Mouse (Mus musculus) liver, embryonic 14.5 days (tissue): Measurements from ENCODE around the gene Fanci. TPM values are rescaled to one million over a fixed set of nuclear protein-coding genes. Genes with fewer than 3 reads are reported as not detected.

Experiments used
- ATAC-seq: fragments of 200-750 bp; cut with Nextera tagmentation; 2 replicates; pipeline ENCODE4 v1.8.0; 2017; ENCODE audit warnings: moderate number of reproducible peaks, mild to moderate bottlenecking, moderate library complexity; ENCODE audit not compliant: insufficient read depth
- DNase-seq, 3 experiments: peaks; one replicate each; pipeline ENCODE4 v3.0.0-alpha.2; 2012 to 2013; ENCODE audit warnings: low read depth in 3 of 3, low spot score in 3 of 3
- H3K27ac ChIP-seq: fragments of 300-500 bp; sonication (generic); 2 replicates; pipeline ENCODE4 v1.5.1; 2014; ENCODE audit warnings: moderate library complexity, mild to moderate bottlenecking, control low read depth, inconsistent platforms
- H3K27me3 ChIP-seq: fragments of 300-500 bp; sonication (generic); 2 replicates; pipeline ENCODE4 v1.6.1; 2014; ENCODE audit warnings: mild to moderate bottlenecking, low read length, moderate library complexity; ENCODE audit not compliant: control insufficient read depth, insufficient read depth
- H3K36me3 ChIP-seq: fragments of 300-500 bp; sonication (generic); replicated peaks from 2 replicates; pipeline ENCODE4 v1.6.1; 2014; ENCODE audit warnings: low read depth; ENCODE audit not compliant: control insufficient read depth, insufficient read depth
- H3K4me1 ChIP-seq, 2 experiments: fragments of 200-500 bp in 1 of 2; fragments of 300-500 bp in 1 of 2; sonication (generic) in 1 of 2; replicated peaks; 2 replicates each; pipeline ENCODE4 v1.6.1; 2012 to 2014; ENCODE audit warnings: antibody characterized with exemption in 1 of 2, inconsistent platforms in 1 of 2, low read length in 1 of 2; ENCODE audit not compliant: control insufficient read depth in 2 of 2, insufficient read depth in 2 of 2
- H3K4me2 ChIP-seq: fragments of 300-500 bp; sonication (generic); 2 replicates; pipeline ENCODE4 v1.6.1; 2014; ENCODE audit warnings: low read depth, mild to moderate bottlenecking, control low read depth, moderate library complexity
- H3K4me3 ChIP-seq, 2 experiments: fragments of 200-500 bp in 1 of 2; fragments of 300-500 bp in 1 of 2; sonication (generic) in 1 of 2; 2 replicates each; pipeline ENCODE4 v1.5.1; 2012 to 2014; ENCODE audit warnings: low read depth in 2 of 2, low read length in 2 of 2, mild to moderate bottlenecking in 2 of 2, control low read depth in 1 of 2, inconsistent platforms in 1 of 2, moderate library complexity in 1 of 2; ENCODE audit not compliant: insufficient read depth in 1 of 2
- H3K9ac ChIP-seq: fragments of 300-500 bp; sonication (generic); replicated peaks from 2 replicates; pipeline ENCODE4 v1.6.1; 2014; ENCODE audit warnings: mild to moderate bottlenecking, control low read depth, moderate library complexity
- H3K9me3 ChIP-seq: fragments of 300-500 bp; sonication (generic); 2 replicates; pipeline ENCODE4 v1.6.1; 2016; ENCODE audit warnings: low read length, mixed read lengths; ENCODE audit not compliant: control insufficient read depth
- CTCF ChIP-seq: IDR thresholded peaks from 2 replicates; pipeline ENCODE4 v1.5.1; 2016; ENCODE audit warnings: antibody characterized with exemption, low read depth, control low read depth
- EP300 ChIP-seq: IDR thresholded peaks from 2 replicates; pipeline ENCODE4 v1.6.1; 2016; ENCODE audit warnings: antibody characterized with exemption, low read depth
- WGBS: fragments of 180-500 bp; shearing (Covaris S2); extraction: QIAGEN DNeasy Blood & Tissue Kit; methylation state at CpG from one replicate; pipeline ENCODE4 v1.1.7; 2014; ENCODE audit not compliant: insufficient replicate concordance; 5-methylcytosine and 5-hydroxymethylcytosine counted together
- polyA plus RNA-seq, 2 experiments: library from polyadenylated mRNA; depleted of rRNA in 1 of 2; stranded (reverse) in 1 of 2; unstranded in 1 of 2; fragments of >200 nt; fragmentation: Nextera tagmentation in 1 of 2; extraction: Ambion mirVana in 1 of 2; gene quantifications; 2 replicates each; pipeline versions ENCODE4 v1.2.1 to v1.2.3; 2012 to 2014

Gene Fanci
- polyA plus RNA-seq, 2 experiments, result 6.7 to 10.0 TPM

- Histone ChIP-seq H3K4me2 (no peak overlapping the region), H3K27ac (no peak overlapping the region), H3K4me1 (no peaks in the 10 kb centered on the region), H3K36me3 (no peaks in the 10 kb centered on the region), H3K9ac (no peak overlapping the region), H3K4me3 (no peak overlapping the region), H3K9me3 (no peaks in the 10 kb centered on the region), H3K27me3 (peaks cover 42% of the 10 kb centered on the region)
- 9% methylated on average over 8 of the region's 8 CpGs for WGBS
- DNase-seq, result no peak
- ATAC-seq, result no peak
- TF ChIP-seq EP300 (no peak), CTCF (peak; percentile 85)
Observed at GRCm38 (mm10) chr7:79493915-79494314, 102.2 kb downstream of the Fanci start.

- Histone ChIP-seq H3K4me3 (no peak overlapping the region), H3K9ac (no peak overlapping the region), H3K27me3 (peaks cover 65% of the 10 kb centered on the region), H3K4me2 (peak overlapping the region; percentile 29), H3K9me3 (no peaks in the 10 kb centered on the region), H3K4me1 (no peaks in the 10 kb centered on the region), H3K27ac (no peak overlapping the region), H3K36me3 (no peaks in the 10 kb centered on the region)
- 2% methylated on average over 38 of the region's 38 CpGs for WGBS
- DNase-seq, result peak; percentile 38 to 47 (median 41)
- 0 out of 2 replicates have a peak, but pooled peaks have one; percentile 11 for ATAC-seq
- TF ChIP-seq EP300 (no peak), CTCF (peak; percentile 96)
Observed at GRCm38 (mm10) chr7:79495988-79496815, 104.5 kb downstream of the Fanci start.

DNA sequence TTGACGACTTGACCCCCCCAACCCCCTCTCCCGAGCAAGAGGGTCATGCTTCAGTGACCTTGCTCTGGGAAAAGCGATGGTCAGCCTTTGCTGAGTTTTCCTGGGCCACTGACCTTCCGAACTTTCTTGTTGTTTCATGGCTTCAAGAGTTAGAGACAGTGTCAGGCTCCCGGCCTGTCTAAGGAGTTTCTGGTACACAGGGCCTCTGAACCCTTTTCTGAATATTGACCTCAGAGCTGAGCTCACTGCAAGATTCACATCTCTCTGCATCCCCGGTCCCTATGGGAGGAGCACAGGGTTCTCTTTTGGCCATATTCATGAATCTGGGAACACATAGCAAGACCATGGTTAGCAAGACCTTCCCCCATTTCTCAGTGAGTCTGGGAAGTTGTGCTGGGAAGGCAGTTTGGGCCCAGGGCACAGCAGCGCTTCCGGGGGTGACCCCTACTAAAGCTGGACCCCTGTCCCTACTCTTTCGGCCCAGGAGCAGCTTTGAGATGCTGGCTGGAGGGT is 105.1 kb downstream of the Fanci start:
- Histone ChIP-seq H3K4me1 (no peaks in the 10 kb centered on the region), H3K36me3 (no peaks in the 10 kb centered on the region), H3K4me2 (no peak overlapping the region), H3K27ac (no peak overlapping the region), H3K9me3 (no peaks in the 10 kb centered on the region), H3K9ac (no peak overlapping the region), H3K4me3 (no peak overlapping the region), H3K27me3 (peaks cover 71% of the 10 kb centered on the region)
- DNase-seq (no peak), ATAC-seq (no peak)
- WGBS, result 11% methylated on average over 9 of the region's 9 CpGs
- TF ChIP-seq CTCF (no peak), EP300 (no peak)

DNA sequence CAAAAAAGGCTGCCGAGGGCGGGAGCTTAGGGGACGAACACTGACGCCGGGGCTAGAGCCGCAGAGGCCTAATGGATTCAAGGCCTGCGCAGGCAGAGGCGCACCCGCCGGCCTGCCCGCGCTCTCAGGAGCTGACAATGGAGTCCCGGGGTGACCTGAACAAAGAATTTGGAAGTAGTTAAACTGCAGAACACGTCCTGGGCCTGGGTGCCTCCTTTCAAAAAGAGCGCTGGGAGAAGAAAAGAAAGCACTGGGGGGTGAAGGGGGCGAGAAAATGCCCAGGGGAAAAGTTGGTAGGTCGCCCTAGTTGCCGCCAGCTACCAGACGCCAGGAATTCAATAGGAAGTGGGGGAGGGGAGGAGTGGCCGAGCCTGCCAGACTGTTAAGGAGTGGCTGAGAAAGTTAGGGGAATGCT is 106.0 kb downstream of the Fanci start:
- no peak for DNase-seq
- ATAC-seq, result no peak
- Histone ChIP-seq H3K4me3 (no peak overlapping the region), H3K36me3 (no peaks in the 10 kb centered on the region), H3K9ac (no peak overlapping the region), H3K27ac (no peak overlapping the region), H3K27me3 (peaks cover 80% of the 10 kb centered on the region), H3K4me2 (no peak overlapping the region), H3K9me3 (no peaks in the 10 kb centered on the region), H3K4me1 (no peaks in the 10 kb centered on the region)
- TF ChIP-seq CTCF, result no peak
- 4% methylated on average over 20 of the region's 20 CpGs for WGBS

DNA sequence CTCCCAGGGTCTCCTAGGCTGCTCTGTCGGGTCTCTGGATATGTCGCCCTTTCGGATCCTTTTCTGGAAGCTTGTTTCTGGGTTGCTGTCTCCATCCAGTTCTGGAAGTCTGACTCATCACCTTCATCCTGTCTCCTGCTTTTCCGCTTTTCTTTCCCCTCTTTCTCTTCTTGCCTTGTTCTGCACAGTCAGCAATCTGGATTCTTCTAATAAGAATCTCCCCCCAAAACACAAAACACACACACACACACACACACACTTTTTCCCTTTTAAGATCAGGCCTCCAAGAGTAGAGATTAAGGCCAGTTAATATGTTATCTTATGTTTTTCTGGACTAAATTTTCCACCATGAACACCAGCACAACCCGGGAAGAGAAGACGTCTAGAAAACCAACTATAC is 106.6 kb downstream of the Fanci start:
- H3K9ac ChIP-seq, result no peak overlapping the region
- 3% methylated on average over 6 of the region's 6 CpGs for WGBS
- H3K4me2 ChIP-seq, result no peak overlapping the region
- no peaks in the 10 kb centered on the region for H3K4me1 ChIP-seq
- TF ChIP-seq CTCF (no peak), EP300 (no peak)
- DNase-seq (no peak), ATAC-seq (no peak)
- H3K9me3 ChIP-seq, result no peaks in the 10 kb centered on the region
- no peak overlapping the region for H3K4me3 ChIP-seq
- H3K27me3 ChIP-seq, result peaks cover 86% of the 10 kb centered on the region
- H3K36me3 ChIP-seq, result no peaks in the 10 kb centered on the region
- no peak overlapping the region for H3K27ac ChIP-seq
